Mouse (Mus musculus) R1 (cell line): ENCODE data around the gene Krtap5-5.
"Not testable (repeated sequence)": the region's sequence is repeated elsewhere in the genome, so short reads cannot be mapped to it uniquely, and the experiment has no call there.

Experiments
- DNase-seq: peaks from one replicate; pipeline ENCODE4 v3.0.0-alpha.2; 2018; ENCODE audit warnings: low read depth, low spot score

Krtap5-5 gene

DNA sequence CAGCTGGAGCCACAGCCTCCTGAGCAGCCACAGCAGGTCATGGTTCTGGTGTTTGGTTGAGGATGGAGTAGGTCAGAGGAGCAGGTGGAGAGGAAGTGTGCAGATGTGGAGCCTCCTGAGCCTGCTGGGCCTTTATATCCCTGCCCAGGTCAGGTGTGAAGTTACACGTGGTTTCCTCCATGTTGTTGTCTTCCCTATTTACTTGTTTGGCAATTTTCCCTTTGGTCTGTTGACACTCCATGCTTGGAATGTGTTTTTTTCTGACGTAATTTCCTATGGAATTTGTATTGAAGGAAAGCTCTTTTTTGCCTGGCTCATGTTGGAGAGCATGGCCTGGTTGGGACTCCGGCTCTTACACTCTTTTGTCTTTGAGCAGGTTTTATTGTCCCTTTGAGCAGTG, at the start of gene Krtap5-5:
Krtap5-5 (minus strand) TSS at position 101 of the 400 bp plus-strand sequence.
- peak; percentile 46 for DNase-seq

DNA sequence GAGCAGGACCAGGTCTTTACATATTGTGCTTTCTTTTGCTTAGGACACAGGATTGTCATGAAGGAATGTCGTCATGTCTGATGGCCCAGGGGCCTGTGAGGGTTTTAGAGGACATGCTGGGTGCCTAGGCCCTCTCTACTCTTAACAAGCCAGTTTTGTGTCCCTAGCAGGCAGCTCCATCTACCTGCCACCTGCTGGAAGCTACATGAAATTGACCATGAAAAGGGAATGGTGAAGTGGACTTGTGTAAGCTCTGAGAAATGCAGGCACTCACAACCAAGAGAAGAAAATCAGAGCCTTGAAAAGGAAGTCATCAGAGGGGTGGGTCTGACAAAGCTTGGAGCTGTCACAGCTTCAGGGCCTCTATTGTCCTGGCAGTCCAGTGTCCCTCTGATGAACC, 49.5 kb upstream of the Krtap5-5 start:
- DNase-seq: peak; percentile 23

DNA sequence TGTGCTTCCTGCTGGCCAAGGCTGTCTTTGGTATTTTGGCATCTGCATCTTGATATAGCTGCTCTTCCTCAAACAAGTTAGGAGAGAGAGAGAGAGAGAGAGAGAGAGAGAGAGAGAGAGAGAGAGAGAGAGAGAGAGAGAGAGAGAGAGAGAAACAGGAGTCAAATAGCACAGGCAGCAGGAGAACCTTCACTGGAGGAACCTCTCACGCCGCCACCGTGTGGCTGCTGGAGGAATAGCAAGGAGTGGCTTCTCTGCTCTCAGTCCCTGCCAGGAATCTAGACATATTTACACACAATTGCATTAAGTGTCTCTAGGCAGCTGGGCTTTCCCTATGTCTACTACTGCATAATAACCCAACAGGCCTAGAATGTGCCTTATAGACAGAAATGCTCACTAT, 48.4 kb upstream of the Krtap5-5 start:
- DNase-seq: peak; percentile 30

GRCm38 (mm10) chr7:142274263-142274662, 44.5 kb upstream of the Krtap5-5 start, which contains the start of gene Gm4559:
Gene Gm4559, minus strand, starts transcription at chr7:142274363.
- not testable (repeated sequence) for DNase-seq

DNA sequence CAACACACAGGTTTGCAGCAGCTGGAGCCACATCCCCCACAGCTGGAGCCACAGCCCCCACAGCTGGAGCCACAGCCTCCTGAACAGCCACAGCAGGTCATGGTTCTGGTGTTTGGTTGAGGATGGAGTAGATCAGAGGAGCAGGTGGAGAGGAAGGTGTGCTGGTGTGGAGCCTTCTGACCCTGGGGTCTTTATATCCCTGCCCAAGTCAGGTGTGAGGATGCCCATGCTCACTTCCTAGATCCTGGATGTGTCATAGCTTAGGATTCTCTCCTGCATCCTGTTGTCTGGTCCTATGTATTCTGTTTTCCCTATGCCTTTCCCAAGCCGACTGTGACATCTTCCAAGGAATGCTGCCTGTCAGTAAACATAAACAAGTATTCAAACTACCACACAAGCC, 28.5 kb upstream of the Krtap5-5 start, which contains the start of gene Gm2431:
Gm2431 (minus strand) TSS at position 101 of the 400 bp plus-strand sequence.
- not testable (repeated sequence) for DNase-seq

DNA sequence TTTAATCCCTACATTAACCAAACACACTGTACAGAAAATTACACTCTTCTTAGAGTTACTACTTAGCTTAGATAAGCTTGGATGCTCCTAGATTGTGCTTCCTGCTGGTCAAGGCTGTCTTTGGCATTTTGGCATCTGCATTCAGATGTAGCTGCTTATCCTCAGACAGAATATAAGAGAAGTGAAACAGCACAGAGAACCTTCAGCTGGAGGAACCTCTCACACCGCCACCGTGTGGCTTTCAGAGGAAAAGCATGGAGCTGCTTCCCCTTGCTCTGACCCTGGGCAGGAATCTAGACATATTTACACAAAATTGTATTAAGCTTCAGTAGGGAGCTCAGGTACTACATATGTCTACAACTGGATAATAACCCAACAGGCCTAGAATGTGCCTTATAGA, 25.7 kb upstream of the Krtap5-5 start:
- peak; percentile 34 for DNase-seq

GRCm38 (mm10) chr7:142249824-142250223, 20.1 kb upstream of the Krtap5-5 start:
- peak; percentile 61 for DNase-seq

DNA sequence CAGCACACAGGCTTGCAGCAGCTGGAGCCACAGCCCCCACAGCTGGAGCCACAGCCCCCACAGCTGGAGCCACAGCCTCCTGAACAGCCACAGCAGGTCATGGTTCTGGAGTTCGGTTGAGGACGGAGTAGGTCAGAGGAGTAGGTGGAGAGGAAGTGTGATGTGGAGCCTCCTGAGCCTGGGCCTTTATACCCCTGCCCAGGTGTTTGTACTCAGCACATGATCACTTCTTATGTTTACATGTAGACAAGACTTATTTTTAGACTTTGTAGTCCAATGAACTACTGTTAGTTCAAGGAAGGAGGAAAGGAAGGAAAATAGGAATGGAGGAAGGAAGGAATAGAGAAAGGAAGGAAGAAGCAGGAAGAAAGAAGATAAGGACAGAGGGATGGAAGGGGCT, 11.2 kb upstream of the Krtap5-5 start, which contains the start of gene Gm40460:
Gm40460 (minus strand) TSS at position 101 of the 400 bp plus-strand sequence.
- DNase-seq: no peak

DNA sequence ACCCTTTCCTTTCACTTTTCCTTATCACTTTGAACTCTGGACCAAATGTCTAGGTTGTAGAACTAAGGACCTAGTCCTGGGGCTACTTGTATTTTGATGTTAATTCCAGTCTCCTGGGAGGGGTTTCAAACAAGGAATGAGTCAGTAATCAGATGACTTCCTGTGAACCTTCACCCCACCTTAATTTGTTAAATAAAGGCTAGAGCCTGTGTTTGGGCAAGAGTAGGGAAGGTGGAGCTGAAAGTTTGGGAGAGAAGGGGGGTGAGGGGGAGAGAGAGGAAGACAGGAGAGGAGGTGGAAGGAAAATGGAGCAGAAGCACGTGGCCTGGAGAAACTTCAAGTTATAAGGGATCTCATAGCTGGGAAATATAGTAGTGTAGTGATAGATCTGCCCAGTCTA, 1.8 kb upstream of the Krtap5-5 start:
- DNase-seq: peak; percentile 97

DNA sequence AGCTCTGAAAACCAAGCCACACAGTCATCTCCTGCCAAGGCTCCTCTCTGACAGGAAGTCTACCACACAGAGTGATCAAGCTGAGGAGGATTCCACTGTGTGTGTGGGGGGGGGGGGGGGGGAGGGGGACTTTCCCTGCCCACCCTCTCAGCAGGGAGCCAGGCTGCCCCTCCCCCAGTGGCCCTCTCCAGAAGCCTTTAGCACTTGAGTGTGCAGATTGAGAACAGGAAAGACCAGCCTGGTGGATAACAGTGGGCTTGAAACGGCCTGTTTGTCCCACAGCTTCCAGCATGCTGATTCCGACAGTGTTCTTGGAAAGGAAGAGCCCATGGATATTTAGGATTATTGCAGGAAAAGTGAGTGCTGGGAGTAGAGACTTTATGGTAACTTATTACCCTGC, 5.3 kb downstream of the Krtap5-5 start:
- DNase-seq: no peak

DNA sequence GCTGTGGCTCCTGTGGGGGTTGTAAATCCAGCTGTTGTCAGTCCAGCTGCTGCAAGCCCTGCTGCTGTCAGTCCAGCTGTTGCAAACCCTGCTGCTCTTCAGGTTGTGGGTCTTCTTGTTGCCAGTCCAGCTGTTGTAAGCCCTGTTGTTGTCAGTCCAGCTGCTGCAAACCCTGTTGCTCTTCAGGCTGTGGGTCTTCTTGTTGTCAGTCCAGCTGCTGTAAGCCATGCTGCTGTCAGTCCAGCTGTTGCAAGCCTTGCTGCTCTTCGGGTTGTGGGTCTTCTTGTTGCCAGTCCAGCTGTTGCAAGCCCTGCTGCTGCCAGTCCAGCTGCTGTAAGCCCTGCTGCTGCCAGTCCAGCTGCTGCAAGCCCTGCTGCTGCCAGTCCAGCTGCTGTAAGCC, 17.6 kb downstream of the Krtap5-5 start:
- not testable (repeated sequence) for DNase-seq

DNA sequence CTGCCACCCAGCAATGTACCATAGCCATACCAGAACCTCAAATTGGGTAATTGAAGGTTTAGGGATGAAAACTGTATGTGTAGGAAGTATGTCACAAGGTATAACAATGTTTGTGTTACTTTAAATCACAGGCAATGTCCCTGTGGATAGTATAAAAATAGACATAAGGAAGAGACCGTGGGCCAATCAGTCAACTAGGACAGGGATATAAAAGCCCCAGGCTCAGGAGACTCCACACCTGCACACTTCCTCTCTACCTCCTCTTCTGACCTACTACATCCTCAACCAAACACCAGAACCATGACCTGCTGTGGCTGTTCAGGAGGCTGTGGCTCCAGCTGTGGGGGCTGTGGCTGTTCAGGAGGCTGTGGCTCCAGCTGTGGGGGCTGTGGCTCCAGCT, 18.2 kb downstream of the Krtap5-5 start, which contains the start of gene Gm7579:
Gm7579 (plus strand) TSS at position 301 of the 400 bp plus-strand sequence.
- no peak for DNase-seq

DNA sequence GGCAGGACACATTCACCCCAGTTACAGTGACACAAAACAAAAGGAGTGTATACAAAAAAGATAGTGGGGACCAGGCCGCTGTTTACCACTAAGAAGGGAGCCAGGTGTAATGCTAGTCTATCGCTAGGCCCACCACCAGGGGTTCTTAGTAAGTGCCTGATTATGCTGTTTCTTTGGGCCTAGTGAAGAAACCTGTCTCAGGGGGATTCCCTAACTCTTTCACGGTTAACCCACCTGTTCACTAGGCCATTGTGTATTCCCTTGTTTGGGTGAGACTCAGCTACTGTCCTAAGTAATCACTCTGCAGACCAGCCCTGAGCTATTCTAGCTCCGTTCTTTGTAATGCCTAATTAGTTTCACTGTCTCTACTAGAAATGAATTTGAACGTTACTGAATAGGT, 22.9 kb downstream of the Krtap5-5 start:
- peak; percentile 60 for DNase-seq

DNA sequence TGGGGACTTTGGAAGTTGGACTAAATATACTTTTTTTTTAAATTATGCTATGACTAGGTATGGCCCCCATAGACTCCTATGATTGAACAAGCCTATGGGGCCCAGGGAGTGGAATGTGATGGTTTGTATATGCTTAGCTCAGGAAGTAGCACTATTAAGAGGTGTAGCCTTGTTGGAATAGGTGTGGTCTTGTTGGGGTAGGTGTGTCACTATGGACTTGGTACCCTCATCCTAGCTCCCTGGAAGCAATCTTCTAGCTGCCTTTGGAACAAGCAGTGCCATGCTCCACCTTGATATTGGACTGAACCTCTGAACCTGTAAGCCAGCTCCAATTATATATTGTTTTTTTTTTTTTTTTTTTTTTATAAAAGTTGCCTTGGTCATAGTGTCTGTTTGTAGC, 24.3 kb downstream of the Krtap5-5 start:
- no peak for DNase-seq

DNA sequence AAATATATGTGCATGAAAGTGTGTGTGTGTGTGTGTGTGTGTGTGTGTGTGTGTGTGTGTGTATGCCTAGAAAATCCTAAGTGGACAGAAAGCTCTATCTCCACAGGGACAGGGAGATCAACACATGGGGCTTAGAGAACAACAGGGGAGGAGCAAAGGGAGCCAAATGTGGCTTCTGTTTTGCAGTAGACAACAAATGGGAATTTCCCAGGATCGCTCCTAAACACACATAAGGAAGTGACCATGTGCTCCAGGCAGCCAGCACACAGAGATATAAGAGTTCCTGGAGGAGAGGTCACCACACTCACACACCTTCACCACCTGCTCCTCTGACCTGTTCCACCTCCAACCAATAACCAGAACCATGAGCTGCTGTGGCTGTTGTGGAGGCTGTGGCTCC, 28.7 kb downstream of the Krtap5-5 start, which contains the start of gene Krtap5-3:
Krtap5-3 (plus strand) TSS at position 301 of the 400 bp plus-strand sequence.
- no peak for DNase-seq

GRCm38 (mm10) chr7:142198748-142199147, 31.0 kb downstream of the Krtap5-5 start:
- no peak for DNase-seq

DNA sequence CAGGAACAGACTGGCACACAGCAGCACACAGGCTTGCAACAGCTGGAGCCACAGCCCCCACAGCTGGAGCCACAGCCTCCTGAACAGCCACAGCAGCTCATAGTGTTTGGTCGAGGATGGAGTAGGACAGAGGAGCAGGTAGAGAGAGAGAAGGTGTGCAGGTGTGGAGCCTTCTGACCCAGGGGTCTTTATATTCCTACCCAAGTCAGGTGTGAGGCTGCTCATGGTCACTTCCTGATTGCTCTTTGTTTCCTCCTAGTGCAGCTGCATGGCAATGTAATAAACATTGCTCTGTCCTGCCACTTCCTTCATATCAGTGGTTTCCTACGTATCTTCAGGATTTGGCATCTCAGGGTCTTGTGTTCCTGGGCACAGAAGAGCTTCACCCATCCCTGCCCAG, 39.5 kb downstream of the Krtap5-5 start, which contains the start of gene Gm10153:
Gm10153 (minus strand) TSS at position 101 of the 400 bp plus-strand sequence.
- no peak for DNase-seq

DNA sequence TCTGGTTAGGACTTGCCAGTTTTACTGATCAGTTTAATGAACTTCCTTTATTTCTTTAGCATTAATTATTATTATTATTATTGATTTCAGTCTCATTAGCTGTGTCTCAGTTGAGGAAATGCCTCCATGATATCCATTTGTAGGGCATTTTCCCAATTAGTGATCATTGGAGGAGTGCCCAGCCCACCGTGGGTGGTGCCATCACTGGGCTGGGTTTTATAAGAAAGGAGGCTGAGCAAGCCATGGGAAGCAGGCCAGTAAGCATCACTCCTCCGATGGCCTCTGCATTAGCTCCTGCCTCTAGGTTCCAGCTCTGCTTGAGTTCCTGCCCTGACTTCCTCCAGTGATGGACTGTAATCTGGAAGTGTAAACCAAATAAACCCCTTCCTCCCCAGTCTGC, 41.6 kb downstream of the Krtap5-5 start:
- DNase-seq: no peak

- no peak for DNase-seq
Observed at GRCm38 (mm10) chr7:142181021-142181420, 48.8 kb downstream of the Krtap5-5 start.
